Mouse (Mus musculus) cerebellum, adult 11 months (tissue): Measurements from ENCODE around the gene Slc25a54.

Source experiments
- DNase-seq: peaks from one replicate; pipeline ENCODE4 v3.0.0; 2022

The Slc25a54 gene

DNA sequence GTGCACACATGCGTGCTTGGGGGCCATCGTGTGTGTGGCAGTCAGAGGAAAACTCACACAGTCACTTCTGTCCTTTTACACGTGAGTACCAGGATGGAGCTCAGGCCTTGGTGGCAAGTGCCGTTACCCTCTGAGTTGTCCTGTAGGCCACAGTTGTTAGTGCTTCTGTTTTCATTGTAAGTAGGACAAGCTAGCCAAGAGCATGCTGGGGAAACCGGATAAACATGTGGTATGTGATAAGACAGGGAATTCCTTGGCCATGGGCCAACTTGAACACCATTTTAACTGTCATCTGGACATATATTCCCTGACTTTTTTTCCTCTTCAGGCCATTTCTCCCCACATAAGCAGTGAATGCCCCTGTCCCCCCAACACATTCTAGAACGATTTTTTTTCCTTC, 45.3 kb downstream of the Slc25a54 start:
- no peak for DNase-seq

DNA sequence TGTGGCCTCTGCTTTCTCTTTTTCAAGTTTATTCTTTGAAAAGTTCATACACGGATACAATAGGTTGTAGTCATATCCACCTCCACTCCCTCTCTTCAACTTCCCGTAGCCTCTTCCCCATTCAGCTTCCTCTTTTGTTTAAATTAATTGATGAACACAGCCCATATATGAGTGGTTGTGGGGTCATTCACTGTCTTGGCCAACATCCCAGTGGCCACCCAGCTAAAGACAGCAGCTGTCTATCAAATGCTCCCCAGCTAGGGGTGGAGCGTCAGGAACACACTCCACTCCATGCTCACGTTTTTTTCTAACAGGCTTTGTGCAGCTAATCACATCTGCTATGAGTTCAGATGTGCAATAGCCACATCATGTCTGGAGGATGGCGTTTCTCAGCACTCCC, 49.5 kb downstream of the Slc25a54 start:
- DNase-seq: no peak

DNA sequence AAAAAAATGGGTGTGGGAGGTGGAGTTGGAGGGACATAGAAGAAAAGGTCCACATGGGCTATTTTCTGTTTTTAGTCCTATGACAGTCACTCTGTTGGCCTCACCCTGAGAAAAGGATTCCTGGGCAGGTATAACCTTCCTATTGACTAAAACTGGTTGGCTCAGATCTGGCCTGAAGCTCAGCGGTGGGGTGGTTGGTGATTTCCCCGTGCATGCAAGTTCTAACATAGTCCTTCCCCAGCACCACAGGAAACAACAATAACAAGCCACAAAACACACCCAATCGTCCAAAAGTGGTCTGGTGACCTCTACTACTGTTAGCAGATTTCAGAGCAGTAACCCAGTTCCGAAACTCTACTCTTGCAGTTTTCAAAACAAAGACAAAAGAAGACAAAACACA, 52.7 kb downstream of the Slc25a54 start:
- DNase-seq: no peak

DNA sequence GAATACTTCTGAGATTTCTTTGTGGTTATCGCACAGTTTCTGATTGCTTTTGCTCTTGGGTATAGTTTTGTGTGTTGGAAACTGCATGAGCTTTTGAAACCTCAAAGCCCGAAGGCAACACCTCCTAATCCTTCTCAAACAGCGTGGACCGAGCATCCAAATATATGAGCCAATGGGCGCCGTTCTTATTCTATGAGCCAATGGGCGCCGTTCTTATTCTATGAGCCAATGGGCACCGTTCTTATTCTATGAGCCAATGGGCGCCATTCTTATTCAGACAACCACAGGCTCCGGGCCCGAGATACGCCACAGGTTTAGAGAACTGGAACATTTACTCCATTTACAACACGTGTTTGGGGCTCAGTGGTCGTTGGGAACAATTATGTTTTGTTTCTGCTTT, 53.8 kb downstream of the Slc25a54 start:
- DNase-seq: no peak

DNA sequence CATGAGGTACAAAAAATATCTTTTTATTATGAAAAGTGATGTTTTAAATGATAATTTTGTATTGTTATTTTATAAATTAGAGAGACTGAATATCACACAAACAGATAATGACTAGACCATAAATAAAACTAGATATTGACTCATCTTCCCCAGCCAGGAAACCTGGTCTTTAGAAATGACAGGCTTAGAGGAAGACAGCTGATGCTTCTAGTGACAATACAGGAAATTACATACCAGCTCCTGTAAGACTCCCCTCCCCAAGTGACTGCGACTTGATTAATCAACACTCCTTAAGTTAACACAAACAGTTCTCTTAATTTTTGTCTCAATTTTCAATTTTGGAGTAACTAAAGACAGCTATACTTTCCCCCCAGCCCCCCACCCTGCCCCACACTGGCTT, 55.1 kb downstream of the Slc25a54 start:
- no peak for DNase-seq

DNA sequence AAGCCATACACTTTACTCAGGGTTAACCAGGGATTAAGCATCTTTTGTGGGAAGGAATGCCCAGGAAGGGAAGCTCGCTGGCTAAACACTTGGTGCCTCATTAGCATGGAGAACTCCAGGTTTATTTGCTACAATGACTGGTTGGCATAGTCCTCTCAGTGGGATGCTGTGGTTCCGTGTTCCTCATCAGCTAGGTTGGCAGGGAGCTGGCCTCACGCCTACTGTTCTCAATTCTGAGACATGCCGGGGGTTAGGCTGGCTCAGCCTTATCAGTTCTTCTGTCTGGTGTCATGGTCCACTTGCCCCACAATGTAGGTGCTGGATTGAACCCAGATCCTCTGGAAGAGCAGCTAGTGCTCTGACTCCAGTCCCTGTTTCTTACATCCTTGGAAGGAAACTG, 72.3 kb downstream of the Slc25a54 start:
- DNase-seq: no peak

DNA sequence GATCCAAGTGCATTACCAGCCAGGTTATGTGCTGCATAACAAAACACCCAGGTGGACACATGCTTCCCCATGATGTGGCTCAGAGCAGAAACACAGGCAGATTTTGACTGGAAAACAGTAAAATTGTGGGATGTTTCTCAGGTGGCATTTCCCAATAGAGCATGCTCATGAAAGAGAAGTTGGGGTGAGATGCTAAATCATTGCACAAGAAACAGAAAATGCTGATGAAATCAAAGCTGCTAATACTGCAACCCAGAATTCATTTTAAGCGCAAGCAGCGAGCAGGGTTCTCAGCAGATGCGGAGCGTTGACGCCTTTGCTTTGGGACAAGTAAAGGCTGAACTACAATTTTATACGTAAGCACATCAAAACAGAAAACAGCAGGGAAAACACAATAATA, 73.1 kb downstream of the Slc25a54 start:
- DNase-seq: no peak

DNA sequence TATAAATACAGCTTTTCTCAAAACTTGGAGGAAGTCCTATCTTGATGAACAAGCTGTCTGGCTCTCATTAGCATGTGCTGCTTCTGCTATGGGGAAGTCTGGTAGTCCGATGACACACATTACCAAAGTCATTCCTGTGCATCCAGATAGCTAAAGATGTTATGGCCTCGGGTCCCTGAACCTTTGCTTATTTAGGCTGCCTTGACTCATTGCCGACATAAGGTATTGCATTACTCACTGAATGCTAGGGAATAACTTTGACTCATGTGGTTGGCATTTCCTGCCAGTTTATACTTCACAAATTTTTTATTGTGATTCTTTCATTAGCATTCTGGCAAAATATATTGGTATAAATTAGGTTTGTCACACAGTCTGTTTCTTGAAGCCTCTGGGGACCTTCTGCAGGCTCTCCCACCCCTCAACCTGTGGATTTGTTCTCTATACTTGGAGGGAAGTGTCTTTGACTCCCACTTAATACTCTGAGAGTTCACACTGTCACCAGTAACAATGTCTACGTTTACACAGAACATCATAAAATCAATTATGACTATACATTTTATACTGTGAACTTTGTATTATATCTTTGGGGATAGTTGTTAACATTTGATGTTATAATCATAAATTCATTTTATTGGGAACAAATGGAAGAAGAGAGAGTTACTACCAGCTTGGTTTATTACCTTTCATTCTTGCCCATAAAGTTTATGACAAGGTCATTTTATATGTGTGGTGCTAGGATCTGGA, 75.8 kb downstream of the Slc25a54 start:
- DNase-seq: no peak

DNA sequence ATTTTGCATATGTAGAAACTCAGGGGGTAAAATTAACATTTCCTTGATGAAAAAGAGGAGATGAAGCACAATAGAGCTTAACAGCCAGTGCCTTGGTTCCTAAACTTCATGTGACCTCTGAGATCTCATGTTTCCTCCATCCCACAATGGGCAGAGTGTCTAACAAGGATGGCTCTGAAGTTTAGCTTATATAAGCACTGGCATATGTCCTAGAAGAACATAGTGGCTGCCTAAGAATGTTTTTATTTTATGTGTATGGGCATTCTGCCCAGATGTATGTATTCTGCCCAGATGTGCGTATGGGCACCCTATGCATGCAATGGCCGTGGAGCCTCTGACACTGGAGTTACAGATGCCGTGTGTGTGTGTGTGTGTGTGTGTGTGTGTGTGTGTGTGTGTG, 77.2 kb downstream of the Slc25a54 start:
- DNase-seq: no peak

DNA sequence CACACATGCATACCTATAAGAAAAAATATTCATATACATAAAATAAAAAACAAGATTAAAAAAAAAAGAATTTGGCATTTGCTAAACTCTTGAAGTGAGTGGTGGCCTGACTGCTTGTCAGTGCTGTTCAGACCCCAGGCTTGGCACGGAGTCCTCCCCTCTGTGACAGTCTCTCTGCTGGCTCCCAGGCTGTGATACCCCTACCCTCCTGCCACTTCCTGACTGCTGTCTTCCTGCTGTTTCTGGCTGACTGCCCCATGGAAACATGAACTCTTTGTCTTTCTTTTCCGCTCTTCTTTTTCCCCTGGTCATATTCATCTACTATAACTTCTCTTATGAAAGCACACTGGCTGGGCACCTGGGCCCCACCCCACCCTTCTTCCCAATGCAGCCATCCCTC, 83.8 kb downstream of the Slc25a54 start:
- no peak for DNase-seq

DNA sequence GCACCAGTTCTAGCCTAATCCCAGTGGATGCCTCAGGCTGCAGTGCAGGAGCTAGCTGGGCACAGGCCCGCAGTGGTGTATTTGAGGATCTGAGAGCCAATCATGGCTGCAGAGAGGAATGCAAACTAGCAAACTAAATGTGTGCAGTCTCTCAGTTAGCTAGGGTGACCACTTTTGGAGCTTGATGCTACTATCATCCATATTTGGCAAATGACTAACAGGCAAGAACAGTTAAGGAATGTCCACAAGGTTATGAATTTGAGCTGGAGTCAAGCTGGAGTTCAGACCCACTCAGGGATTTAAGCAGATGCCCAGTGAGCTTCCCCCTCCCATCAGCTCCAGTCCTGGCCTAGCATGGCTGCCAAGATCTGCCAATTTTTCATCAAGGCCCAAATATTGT, 84.4 kb downstream of the Slc25a54 start:
- DNase-seq: no peak

DNA sequence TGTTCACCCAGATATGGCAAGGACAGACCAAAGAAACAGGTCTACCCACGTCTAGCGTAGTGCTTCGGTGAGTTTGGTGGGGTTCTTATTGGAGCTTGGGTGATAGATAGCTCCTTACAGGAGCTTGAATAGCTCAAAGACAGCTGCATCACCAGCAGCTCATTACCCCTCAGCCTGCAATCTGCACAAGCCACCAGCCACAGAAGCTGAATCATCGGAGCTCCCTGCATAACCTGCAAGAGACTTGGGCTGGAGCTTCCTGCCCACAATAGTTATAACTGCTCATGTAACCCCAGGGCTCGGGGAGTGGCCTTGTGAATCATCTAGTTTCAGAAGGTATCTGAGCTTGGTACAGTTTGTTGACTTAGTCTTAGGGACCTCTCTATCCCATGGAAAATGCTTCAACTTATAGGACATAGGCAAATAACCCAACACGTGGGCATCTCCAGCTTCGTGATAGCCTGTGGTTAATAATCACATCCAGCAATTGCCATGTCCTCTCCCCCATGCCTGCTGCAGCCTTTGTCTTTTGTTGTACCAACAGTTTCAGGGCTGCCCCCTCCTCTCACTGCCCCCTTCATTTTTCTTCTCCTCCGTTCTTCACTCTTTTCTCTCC, 85.1 kb downstream of the Slc25a54 start:
- no peak for DNase-seq
